Mouse (Mus musculus): Measurements from ENCODE around the gene Rbpjl. TPM values are rescaled to one million over a fixed set of nuclear protein-coding genes. Genes with fewer than 3 reads are reported as not detected.

Rbpjl gene
- polyA plus RNA-seq, 1 experiment from 2014 or later, result 0.15 TPM

DNA sequence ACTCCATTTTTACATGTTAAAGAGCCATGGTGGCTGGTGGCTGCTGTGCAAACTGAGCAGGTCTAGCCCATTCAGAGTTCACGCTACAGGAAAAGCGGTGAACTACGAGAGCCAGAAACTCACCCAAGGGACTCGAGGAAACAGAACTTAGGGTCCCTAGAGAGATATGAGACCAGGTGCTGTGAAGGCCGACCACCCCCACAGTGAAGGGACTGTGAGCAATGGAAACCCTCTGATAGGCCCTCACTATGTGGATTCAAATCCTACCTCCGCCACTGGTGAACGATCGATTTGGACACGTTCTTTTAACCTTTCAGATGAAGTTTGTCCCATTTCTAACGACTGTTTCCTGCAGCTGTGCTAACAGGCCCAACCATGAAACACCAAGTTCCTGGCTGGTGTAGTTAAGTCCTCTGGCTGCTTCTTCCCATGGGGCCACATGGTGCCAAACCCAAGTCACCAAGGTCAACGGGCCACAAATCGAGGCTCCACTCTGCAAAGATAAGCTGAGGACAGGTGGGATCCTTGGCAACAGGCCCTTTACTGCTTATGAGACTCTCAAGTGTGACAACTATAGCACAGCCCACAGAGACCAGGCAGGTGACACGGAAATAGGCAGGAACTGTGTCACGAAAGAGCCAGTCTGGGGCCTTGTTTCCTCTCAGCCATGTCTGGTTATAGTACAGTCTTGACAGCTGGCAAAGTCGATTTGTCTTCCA lies 19.9 kb downstream of the Rbpjl start:
- no peak for ATAC-seq
- Histone ChIP-seq H3K4me1 (ENCODE audit: control insufficient read depth, insufficient read depth, low read depth, low read length) (no peaks in the 10 kb centered on the region), H3K27ac (ENCODE audit: low read depth, low read length) (no peak overlapping the region), H3K9ac (ENCODE audit: low read depth, low read length) (no peak overlapping the region), H3K9me3 (ENCODE audit: control insufficient read depth, low read length) (no peaks in the 10 kb centered on the region), H3K36me3 (ENCODE audit: control insufficient read depth, insufficient read depth, low read length) (no peaks in the 10 kb centered on the region), H3K4me2 (ENCODE audit: low read length) (no peak overlapping the region), H3K27me3 (replicated peaks; ENCODE audit: control insufficient read depth, insufficient read depth, low read length) (no peaks in the 10 kb centered on the region), H3K4me3 (ENCODE audit: low read length) (no peak overlapping the region)
- 93% methylated on average over 15 of the region's 15 CpGs for WGBS

DNA sequence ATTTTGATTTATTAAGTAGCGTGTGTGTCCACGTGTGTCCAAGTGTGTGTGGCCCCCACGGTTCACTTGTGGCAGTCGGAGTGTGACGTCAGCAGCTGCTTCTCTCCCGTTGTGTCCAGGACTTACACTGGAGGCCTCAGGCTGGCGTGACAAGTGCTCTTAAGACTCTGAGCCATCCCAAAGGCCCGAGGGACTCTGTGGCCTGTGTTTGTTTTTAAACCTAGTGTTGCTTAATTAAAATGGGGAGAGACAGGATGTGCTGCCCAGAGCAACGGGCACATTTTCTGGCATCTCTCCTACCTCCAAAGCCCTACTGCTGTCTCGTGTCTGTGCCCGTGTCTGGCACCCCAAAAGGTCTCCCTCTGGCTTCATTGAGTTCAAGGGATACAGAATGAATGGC lies 20.5 kb downstream of the Rbpjl start:
- 80% methylated on average over 11 of the region's 11 CpGs for whole genome bisulfite sequencing
- ATAC-seq, result no peak
- Histone ChIP-seq H3K4me1 (ENCODE audit: control insufficient read depth, insufficient read depth, low read depth, low read length) (no peaks in the 10 kb centered on the region), H3K36me3 (ENCODE audit: control insufficient read depth, insufficient read depth, low read length) (no peaks in the 10 kb centered on the region), H3K9me3 (ENCODE audit: control insufficient read depth, low read length) (no peaks in the 10 kb centered on the region), H3K27ac (ENCODE audit: low read depth, low read length) (no peak overlapping the region), H3K9ac (ENCODE audit: low read depth, low read length) (no peak overlapping the region), H3K4me2 (ENCODE audit: low read length) (no peak overlapping the region), H3K27me3 (replicated peaks; ENCODE audit: control insufficient read depth, insufficient read depth, low read length) (no peaks in the 10 kb centered on the region), H3K4me3 (ENCODE audit: low read length) (no peak overlapping the region)

GRCm38 (mm10) chr2:164424406-164424805 lies 21.5 kb downstream of the Rbpjl start:
- Histone ChIP-seq H3K4me3 (ENCODE audit: low read length) (no peak overlapping the region), H3K27me3 (replicated peaks; ENCODE audit: control insufficient read depth, insufficient read depth, low read length) (no peaks in the 10 kb centered on the region), H3K9ac (ENCODE audit: low read depth, low read length) (no peak overlapping the region), H3K4me2 (ENCODE audit: low read length) (no peak overlapping the region), H3K9me3 (ENCODE audit: control insufficient read depth, low read length) (no peaks in the 10 kb centered on the region), H3K27ac (ENCODE audit: low read depth, low read length) (no peak overlapping the region), H3K4me1 (ENCODE audit: control insufficient read depth, insufficient read depth, low read depth, low read length) (no peaks in the 10 kb centered on the region), H3K36me3 (ENCODE audit: control insufficient read depth, insufficient read depth, low read length) (no peaks in the 10 kb centered on the region)
- no peak for ATAC-seq
- 90% methylated on average over 8 of the region's 8 CpGs for WGBS

GRCm38 (mm10) chr2:164425401-164425800 lies 22.5 kb downstream of the Rbpjl start:
- Histone ChIP-seq H3K36me3 (ENCODE audit: control insufficient read depth, insufficient read depth, low read length) (no peaks in the 10 kb centered on the region), H3K4me3 (ENCODE audit: low read length) (no peak overlapping the region), H3K4me1 (ENCODE audit: control insufficient read depth, insufficient read depth, low read depth, low read length) (no peaks in the 10 kb centered on the region), H3K27me3 (replicated peaks; ENCODE audit: control insufficient read depth, insufficient read depth, low read length) (no peaks in the 10 kb centered on the region), H3K9ac (ENCODE audit: low read depth, low read length) (no peak overlapping the region), H3K9me3 (ENCODE audit: control insufficient read depth, low read length) (no peaks in the 10 kb centered on the region), H3K27ac (ENCODE audit: low read depth, low read length) (no peak overlapping the region), H3K4me2 (ENCODE audit: low read length) (no peak overlapping the region)
- ATAC-seq, result no peak
- 82% methylated on average over 5 of the region's 5 CpGs for WGBS

GRCm38 (mm10) chr2:164426121-164426520 lies 23.2 kb downstream of the Rbpjl start:
- Histone ChIP-seq H3K36me3 (ENCODE audit: control insufficient read depth, insufficient read depth, low read length) (no peaks in the 10 kb centered on the region), H3K9me3 (ENCODE audit: control insufficient read depth, low read length) (no peaks in the 10 kb centered on the region), H3K4me3 (ENCODE audit: low read length) (no peak overlapping the region), H3K4me2 (ENCODE audit: low read length) (no peak overlapping the region), H3K4me1 (ENCODE audit: control insufficient read depth, insufficient read depth, low read depth, low read length) (no peaks in the 10 kb centered on the region), H3K27ac (ENCODE audit: low read depth, low read length) (no peak overlapping the region), H3K27me3 (replicated peaks; ENCODE audit: control insufficient read depth, insufficient read depth, low read length) (no peaks in the 10 kb centered on the region), H3K9ac (ENCODE audit: low read depth, low read length) (no peak overlapping the region)
- WGBS, result 34% methylated on average over 12 of the region's 12 CpGs
- no peak for ATAC-seq

DNA sequence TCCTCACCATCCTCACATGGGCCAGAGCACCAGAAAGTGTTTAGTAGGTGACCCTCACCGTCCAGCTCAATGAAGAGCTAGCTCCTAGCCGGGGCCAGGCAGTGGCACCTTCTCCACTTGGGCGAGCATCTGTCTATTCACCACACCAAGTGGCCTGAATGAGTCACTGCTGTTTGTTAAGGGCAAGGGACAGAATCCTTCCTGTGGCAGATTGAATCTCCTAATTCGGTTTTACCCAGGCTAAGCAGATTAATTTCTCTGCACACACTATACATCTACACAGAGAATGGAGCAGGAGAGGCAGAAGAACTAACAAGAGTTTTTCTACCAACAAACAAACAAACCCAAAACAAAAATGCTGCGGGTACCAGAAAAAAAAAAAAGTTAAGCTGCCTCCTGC lies 24.0 kb downstream of the Rbpjl start:
- 86% methylated on average over 5 of the region's 5 CpGs for WGBS
- H3K9me3 ChIP-seq (ENCODE audit: control insufficient read depth, low read length), result no peaks in the 10 kb centered on the region
- ATAC-seq, result no peak
- no peak overlapping the region for H3K4me3 ChIP-seq (ENCODE audit: low read length)
- H3K9ac ChIP-seq (ENCODE audit: low read depth, low read length), result no peak overlapping the region
- H3K4me1 ChIP-seq (ENCODE audit: control insufficient read depth, insufficient read depth, low read depth, low read length), result no peaks in the 10 kb centered on the region
- no peaks in the 10 kb centered on the region for H3K36me3 ChIP-seq (ENCODE audit: control insufficient read depth, insufficient read depth, low read length)
- no peak overlapping the region for H3K4me2 ChIP-seq (ENCODE audit: low read length)
- H3K27me3 ChIP-seq (replicated peaks; ENCODE audit: control insufficient read depth, insufficient read depth, low read length), result no peaks in the 10 kb centered on the region
- H3K27ac ChIP-seq (ENCODE audit: low read depth, low read length), result no peak overlapping the region

DNA sequence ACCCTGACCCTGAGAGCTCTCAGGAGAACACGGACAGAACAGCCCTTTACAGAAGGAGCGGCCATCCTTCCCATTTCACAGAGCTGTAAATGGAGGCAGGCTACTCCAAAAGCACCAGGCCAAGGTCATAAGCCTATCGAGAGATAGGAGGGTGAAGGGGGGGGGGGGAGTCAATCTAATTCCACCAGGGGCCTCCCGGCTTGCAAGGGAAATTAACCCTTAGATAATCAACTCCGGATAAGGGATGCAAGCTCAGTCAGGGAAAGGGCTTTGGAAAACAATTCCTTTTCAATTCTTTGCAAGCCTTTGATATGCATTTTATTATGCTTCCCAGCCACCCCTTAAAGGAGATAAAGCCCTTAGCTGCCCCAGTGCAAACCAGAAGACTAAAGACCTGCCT lies 25.5 kb downstream of the Rbpjl start:
- ATAC-seq, result no peak
- no peaks in the 10 kb centered on the region for H3K27me3 ChIP-seq (replicated peaks; ENCODE audit: control insufficient read depth, insufficient read depth, low read length)
- no peaks in the 10 kb centered on the region for H3K36me3 ChIP-seq (ENCODE audit: control insufficient read depth, insufficient read depth, low read length)
- no peak overlapping the region for H3K9ac ChIP-seq (ENCODE audit: low read depth, low read length)
- no peaks in the 10 kb centered on the region for H3K9me3 ChIP-seq (ENCODE audit: control insufficient read depth, low read length)
- no peak overlapping the region for H3K4me3 ChIP-seq (ENCODE audit: low read length)
- no peak overlapping the region for H3K4me2 ChIP-seq (ENCODE audit: low read length)
- H3K27ac ChIP-seq (ENCODE audit: low read depth, low read length), result no peak overlapping the region
- no peaks in the 10 kb centered on the region for H3K4me1 ChIP-seq (ENCODE audit: control insufficient read depth, insufficient read depth, low read depth, low read length)
- WGBS, result 48% methylated on average over 5 of the region's 5 CpGs

DNA sequence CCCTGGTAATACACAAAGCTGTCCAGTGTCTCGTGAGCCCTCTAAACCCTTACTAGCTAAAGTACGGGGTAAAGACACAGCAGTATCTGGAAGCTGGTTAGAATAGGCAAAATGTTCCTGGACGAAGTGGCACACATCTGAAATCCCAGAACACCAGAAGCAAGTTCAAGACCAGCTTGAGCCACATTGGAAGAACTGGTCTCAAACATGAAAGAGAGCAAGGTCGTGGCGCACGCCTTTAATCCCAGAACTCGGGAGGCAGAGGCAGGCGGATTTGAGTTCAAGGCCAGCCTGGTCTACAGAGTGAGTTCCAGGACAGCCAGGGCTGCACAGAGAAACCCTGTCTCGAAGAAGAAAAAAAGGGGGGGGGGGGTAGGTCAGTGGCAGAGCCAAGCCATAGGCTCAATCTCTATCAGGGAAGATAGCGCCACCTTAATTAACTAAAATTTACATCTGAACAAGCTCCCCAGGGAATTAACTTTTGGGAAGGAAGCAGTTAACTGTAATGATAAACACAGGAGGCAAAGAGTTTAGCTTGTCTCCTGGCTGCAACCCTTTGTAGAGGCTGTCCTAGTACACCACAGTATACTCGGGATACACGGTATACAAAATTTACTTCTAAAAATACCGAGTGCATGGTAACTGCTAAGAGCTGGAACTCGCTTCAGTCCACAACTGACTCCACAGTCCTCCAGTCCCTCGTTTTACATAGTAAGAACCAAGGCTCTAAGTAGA lies 27.1 kb downstream of the Rbpjl start:
- Histone ChIP-seq H3K9me3 (ENCODE audit: control insufficient read depth, low read length) (no peaks in the 10 kb centered on the region), H3K9ac (ENCODE audit: low read depth, low read length) (no peak overlapping the region), H3K27ac (ENCODE audit: low read depth, low read length) (no peak overlapping the region), H3K36me3 (ENCODE audit: control insufficient read depth, insufficient read depth, low read length) (no peaks in the 10 kb centered on the region), H3K4me1 (ENCODE audit: control insufficient read depth, insufficient read depth, low read depth, low read length) (no peaks in the 10 kb centered on the region), H3K27me3 (replicated peaks; ENCODE audit: control insufficient read depth, insufficient read depth, low read length) (no peaks in the 10 kb centered on the region), H3K4me3 (ENCODE audit: low read length) (no peak overlapping the region), H3K4me2 (ENCODE audit: low read length) (no peak overlapping the region)
- ATAC-seq, result no peak
- WGBS, result 46% methylated on average over 15 of the region's 15 CpGs

GRCm38 (mm10) chr2:164430697-164431096 lies 27.8 kb downstream of the Rbpjl start:
- 18% methylated on average over 7 of the region's 7 CpGs for WGBS
- H3K4me2 ChIP-seq (ENCODE audit: low read length), result no peak overlapping the region
- no peak overlapping the region for H3K9ac ChIP-seq (ENCODE audit: low read depth, low read length)
- H3K4me1 ChIP-seq (ENCODE audit: control insufficient read depth, insufficient read depth, low read depth, low read length), result no peaks in the 10 kb centered on the region
- no peak overlapping the region for H3K4me3 ChIP-seq (ENCODE audit: low read length)
- no peaks in the 10 kb centered on the region for H3K9me3 ChIP-seq (ENCODE audit: control insufficient read depth, low read length)
- ATAC-seq, result no peak
- H3K27ac ChIP-seq (ENCODE audit: low read depth, low read length), result no peak overlapping the region
- no peaks in the 10 kb centered on the region for H3K36me3 ChIP-seq (ENCODE audit: control insufficient read depth, insufficient read depth, low read length)
- no peaks in the 10 kb centered on the region for H3K27me3 ChIP-seq (replicated peaks; ENCODE audit: control insufficient read depth, insufficient read depth, low read length)
